Mouse (Mus musculus) right cerebral cortex, adult 18-20 months (tissue): ENCODE measurements around the gene Olfr1381.
"Not testable (repeated sequence)": the region's sequence is repeated elsewhere in the genome, so short reads cannot be mapped to it uniquely, and the experiment has no call there.

Experiments
- DNase-seq: peaks from one replicate; pipeline ENCODE4 v3.0.0; 2022; ENCODE audit warnings: mixed read lengths

The Olfr1381 gene

GRCm38 (mm10) chr11:49543149-49543548 lies at the start of gene Olfr1381:
Gene Olfr1381, plus strand, starts transcription at chr11:49543449.
- DNase-seq, result not testable (repeated sequence)

DNA sequence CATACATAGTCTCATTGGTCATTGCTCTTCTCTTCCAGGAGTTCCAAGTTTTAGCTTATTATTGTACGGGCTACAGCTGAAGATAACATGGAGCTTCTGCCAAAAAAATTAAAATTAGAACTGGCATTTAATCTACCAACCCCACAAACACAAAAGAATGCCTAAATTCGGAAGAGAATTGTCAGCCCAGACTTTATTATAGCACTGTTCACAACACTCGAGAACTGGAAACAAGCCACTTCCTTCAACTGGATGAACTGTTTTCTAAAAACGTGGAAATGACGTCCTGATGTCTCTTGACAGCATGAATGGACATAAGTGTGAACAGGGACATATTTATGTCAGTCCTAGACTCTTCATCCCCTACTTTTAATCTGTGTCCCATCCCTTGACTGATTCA lies 25.2 kb upstream of the Olfr1381 start:
- peak; percentile 3 for DNase-seq

DNA sequence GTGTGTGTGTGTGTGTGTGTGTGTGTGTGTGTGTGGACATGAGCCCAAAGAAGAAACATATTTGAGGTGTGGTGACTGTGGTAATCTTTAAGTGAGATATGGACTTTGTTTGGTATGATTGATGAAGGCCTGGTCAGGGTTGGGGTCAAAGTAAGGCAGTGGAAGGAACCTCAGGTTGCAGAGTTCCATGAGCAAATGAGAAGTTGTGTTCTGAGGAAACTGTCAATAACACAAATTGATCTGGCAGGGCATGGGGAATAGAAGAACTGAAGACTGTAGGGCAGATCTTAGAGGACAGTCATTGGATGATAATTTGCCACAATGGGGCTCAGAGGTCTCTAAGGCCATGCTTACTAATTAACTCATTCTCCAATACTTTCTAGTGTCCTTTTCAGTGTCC lies 23.9 kb upstream of the Olfr1381 start, which contains the start of gene Olfr1383:
Gene Olfr1383 (plus strand): TSS at position 301 of the 400 bp plus-strand sequence.
- no peak for DNase-seq

DNA sequence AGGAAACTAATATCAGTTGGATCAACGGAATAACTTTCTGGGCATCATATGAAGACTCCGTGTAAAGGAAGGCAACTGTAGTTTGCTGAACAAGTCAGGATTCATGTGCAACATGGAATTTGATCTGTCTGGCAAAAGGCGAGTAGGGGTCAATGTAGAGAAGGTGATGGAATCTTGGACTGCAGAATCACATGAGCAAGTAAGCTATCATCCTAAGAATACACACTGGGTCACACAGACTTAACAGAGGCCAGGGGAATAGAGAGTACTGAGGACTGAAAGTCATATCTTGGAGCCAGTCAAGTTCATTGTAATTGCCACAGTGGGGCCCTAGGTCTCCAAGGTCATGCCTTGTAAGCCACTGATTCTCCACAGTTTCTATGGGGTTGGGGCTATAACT lies 15.3 kb upstream of the Olfr1381 start, which contains the start of gene Olfr1382:
Gene Olfr1382 (plus strand): TSS at position 301 of the 400 bp plus-strand sequence.
- DNase-seq, result no peak

DNA sequence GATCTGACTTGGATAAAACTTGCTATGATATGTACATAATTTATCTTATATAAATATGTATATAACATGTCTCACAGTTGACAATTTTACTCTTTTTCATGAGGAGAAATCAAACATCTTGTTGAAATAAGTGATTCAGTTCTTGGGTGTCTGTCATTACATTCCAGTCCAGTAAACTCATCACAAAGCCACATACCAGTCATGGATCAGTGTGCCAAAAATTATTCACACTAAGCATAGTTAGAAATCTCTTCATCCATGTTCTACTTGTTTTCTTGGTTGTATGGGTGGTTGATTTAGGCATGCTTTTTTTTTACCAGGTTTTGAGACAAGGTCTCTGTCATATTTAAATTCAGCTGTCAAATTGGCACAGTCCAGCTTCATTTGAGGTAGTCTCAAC lies 10.5 kb upstream of the Olfr1381 start:
- no peak for DNase-seq

- peak; percentile 39 for DNase-seq
Observed at GRCm38 (mm10) chr11:49536631-49537030, 6.6 kb upstream of the Olfr1381 start.

DNA sequence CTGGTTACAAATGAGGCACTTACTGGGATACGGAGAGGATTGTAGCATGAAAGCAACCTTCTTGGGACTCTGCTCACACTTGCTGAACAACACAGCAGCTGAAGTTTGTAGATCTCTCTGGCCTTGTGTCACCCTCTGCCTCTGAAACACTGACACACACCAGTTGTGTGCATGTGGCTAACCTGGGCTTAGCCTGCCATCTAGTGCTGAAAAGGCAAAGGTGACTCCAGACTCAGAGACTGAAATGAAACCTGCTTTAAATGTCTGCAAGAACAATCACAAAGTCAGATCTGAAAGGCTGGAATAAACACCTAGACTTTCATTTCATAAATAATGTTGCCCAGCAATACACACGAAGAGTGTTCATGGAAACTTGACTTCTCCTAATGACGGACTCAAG lies 10.8 kb downstream of the Olfr1381 start:
- DNase-seq, result not testable (repeated sequence)

DNA sequence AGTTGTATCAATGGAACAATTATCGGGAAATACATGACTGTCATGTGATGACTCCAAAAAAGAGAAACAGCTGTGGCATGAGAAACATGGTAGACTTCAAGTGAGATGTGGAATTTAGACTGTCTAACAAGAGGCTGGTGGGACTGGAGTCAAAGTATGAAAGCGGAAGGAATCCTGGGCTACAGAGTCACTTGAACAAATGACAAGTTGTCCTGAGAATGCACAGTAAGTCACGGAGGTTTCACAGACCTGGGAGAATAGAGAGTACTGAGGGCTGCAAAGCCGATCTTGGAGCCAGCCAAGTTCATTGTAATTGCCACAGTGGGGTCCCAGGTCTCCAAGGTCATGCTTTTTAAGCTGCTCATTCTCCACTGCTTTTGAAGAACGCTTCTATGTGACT lies 13.3 kb downstream of the Olfr1381 start, which contains the start of gene Olfr1380:
Gene Olfr1380 (plus strand): TSS at position 301 of the 400 bp plus-strand sequence.
- DNase-seq, result not testable (repeated sequence)

- not testable (repeated sequence) for DNase-seq
Observed at GRCm38 (mm10) chr11:49575054-49575453, 31.8 kb downstream of the Olfr1381 start.

- DNase-seq, result not testable (repeated sequence)
Observed at GRCm38 (mm10) chr11:49580452-49580851, 37.2 kb downstream of the Olfr1381 start.

DNA sequence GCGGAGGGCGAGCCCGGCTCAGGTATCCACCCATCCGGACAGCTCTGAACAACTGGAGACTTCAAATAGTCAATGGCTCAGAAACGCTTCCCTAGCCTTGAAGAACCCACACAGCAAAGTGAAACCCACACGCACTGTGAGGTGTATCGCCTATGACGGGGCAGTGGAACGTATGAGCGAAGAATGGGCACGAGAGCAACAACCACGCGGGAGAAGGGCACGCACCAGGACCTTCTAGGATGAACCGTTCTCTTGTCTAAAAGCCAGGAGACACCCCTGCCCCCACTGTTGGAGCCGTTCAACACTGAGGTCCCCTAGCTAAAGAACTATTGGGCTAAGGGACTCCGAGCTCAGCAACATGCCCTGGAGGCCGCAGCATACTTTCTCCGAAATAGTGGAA lies 47.0 kb downstream of the Olfr1381 start:
- DNase-seq, result no peak

DNA sequence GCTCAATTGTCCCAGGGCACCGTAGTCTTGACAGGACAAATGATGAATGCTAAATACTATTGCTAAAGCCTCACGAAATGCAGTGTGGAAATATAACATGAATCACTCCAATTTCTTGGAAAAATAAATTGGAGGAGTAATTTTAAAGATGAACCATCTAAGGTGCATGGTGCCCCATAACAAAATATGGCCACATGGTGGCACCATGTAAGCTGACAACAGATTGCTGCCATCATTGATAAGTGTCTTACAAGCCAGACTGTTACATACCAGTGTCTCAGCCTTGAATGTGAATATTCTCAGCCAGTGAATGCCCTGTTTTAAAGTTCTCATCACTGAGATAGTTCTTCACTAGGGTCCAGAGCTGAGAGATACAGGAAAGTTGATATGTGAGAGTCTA lies 53.9 kb downstream of the Olfr1381 start:
- DNase-seq, result not testable (repeated sequence)
